Mouse (Mus musculus): ENCODE results near the gene Tenm1. TPM values are rescaled to one million over a fixed set of nuclear protein-coding genes. Genes with fewer than 3 reads are reported as not detected.
A peak's percentile ranks its signal among the peaks of the same experiment; 100 is the strongest.

Tenm1 gene
- total RNA-seq, 2 experiments from 2014 or later: 41.6 to 42.3 TPM

- Histone ChIP-seq H3K4me3 (no peak overlapping the region), H3K27ac (no peak overlapping the region)
- no peak for DNase-seq (ENCODE audit: low spot score in 2 of 2)
- no peak for TF ChIP-seq CTCF (conservative IDR thresholded peaks at IDR 0.05)
Observed at GRCm38 (mm10) chrX:43205003-43205402, 223.9 kb downstream of the Tenm1 start.

DNA sequence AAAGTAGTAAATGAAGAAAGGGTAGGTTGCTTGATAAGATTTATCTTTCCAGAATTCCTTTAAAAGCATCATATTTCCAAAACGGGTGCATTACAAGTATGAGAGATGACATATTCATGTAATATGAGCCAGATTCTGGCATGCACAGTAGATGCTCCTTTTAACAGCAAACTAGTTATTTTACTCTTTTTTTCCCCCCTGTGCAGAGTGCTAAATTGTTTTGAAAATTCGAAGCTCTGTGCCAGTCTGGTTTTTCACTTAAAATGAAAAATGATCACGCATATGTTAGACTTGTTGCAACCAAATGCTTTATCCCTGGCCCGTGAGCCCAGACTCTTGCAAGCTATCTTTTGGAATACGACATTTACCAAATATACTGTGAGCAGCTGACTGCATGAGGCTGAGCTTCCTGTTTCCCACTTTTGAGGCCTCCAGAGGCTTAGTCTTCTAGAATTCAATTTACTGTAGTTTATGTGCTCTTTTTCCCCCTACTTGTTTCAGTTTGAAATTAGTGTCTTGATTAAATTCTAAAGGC is 226.6 kb downstream of the Tenm1 start:
- no peak for TF ChIP-seq CTCF (conservative IDR thresholded peaks at IDR 0.05)
- DNase-seq (ENCODE audit: low spot score in 2 of 2): peak in 1 of 2 experiments; percentile 29
- no peak overlapping the region for H3K4me3 ChIP-seq
- H3K27ac ChIP-seq: peak overlapping the region; percentile 23; the same call in 1 of the 2 replicates

DNA sequence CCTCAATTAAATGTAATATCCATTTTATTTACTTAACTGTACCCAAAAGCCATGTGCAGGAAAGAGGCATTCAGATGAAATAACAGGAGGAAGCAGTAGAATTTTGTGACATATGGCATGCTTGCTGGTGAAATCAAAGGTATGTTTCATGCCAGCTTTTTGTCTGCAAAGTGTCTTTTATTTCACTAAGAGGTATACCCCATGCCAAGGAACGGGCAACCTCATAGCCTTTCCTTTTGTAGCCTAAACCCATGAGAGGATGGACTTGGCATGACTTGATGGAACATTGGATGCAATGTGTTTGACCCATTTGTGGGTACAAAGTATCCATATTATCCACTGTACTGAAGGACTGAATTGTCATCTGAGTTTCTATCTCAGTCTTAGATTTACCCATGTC is 246.0 kb downstream of the Tenm1 start:
- no peak for DNase-seq (ENCODE audit: low spot score in 2 of 2)
- Histone ChIP-seq H3K27ac (no peak overlapping the region), H3K4me3 (no peak overlapping the region)
- no peak for TF ChIP-seq CTCF (conservative IDR thresholded peaks at IDR 0.05)

DNA sequence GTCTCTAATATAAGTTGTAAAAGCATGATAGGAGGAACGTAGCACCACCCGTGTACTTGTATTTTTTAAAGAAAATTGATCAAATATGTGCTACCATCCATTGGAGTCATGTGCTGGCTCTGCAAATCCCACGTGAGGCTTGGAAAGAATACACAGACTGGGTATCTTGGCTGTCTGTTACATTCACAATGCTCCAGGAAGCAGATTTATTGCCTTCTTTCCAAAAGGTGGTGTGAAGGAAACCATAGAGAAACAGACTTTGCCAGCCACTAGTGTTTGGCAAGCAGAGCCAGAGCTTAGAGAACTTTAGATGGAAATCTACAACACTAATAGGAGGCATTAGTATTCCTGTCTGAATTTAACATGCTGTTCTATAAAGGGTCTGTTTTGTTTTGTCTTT is 277.4 kb downstream of the Tenm1 start:
- no peak for TF ChIP-seq CTCF (conservative IDR thresholded peaks at IDR 0.05)
- no peak overlapping the region for H3K4me3 ChIP-seq
- no peak for DNase-seq (ENCODE audit: low spot score in 2 of 2)

GRCm38 (mm10) chrX:43129696-43130095 is 299.2 kb downstream of the Tenm1 start:
- no peak for DNase-seq (ENCODE audit: low spot score in 2 of 2)
- TF ChIP-seq CTCF (conservative IDR thresholded peaks at IDR 0.05): no peak
- Histone ChIP-seq H3K4me3 (no peak overlapping the region), H3K27ac (no peak overlapping the region)

More for the DNA sequence above, 277.4 kb downstream of the Tenm1 start:
- H3K27ac ChIP-seq: no peak overlapping the region

GRCm38 (mm10) chrX:43122491-43122890 is 306.4 kb downstream of the Tenm1 start:
- Histone ChIP-seq H3K4me3 (no peak overlapping the region), H3K27ac (no peak overlapping the region)
- TF ChIP-seq CTCF (conservative IDR thresholded peaks at IDR 0.05): no peak
- no peak for DNase-seq (ENCODE audit: low spot score in 2 of 2)

DNA sequence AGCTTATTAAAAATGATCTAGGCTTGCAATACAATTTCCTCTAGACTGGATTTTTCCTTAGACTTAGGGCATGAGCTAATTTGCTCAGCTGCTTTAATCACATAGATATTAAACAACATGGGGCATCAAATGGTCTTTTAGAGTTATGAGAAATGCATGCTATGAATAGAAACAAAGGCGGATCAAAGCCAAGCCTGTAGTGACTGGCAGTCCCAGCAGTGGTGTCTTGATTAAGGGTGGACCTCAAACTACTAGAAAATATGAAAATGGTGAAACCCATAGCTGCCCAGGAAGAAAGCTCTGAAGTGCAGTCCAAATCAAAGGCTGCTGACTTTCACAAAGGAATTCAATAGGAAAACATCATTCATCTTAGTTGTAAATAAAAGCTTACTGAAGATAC is 306.9 kb downstream of the Tenm1 start:
- Histone ChIP-seq H3K27ac (no peak overlapping the region), H3K4me3 (no peak overlapping the region)
- DNase-seq (ENCODE audit: low spot score in 2 of 2): no peak
- TF ChIP-seq CTCF (conservative IDR thresholded peaks at IDR 0.05): no peak

GRCm38 (mm10) chrX:42986100-42986499 is 442.8 kb downstream of the Tenm1 start:
- no peak for TF ChIP-seq CTCF (conservative IDR thresholded peaks at IDR 0.05)
- H3K4me3 ChIP-seq: no peak overlapping the region
- DNase-seq (ENCODE audit: low spot score in 2 of 2): no peak
- no peak overlapping the region for H3K27ac ChIP-seq

GRCm38 (mm10) chrX:42973562-42973961 is 455.4 kb downstream of the Tenm1 start:
- peak; percentile 70 for TF ChIP-seq CTCF (conservative IDR thresholded peaks at IDR 0.05)
- no peak overlapping the region for H3K4me3 ChIP-seq

DNA sequence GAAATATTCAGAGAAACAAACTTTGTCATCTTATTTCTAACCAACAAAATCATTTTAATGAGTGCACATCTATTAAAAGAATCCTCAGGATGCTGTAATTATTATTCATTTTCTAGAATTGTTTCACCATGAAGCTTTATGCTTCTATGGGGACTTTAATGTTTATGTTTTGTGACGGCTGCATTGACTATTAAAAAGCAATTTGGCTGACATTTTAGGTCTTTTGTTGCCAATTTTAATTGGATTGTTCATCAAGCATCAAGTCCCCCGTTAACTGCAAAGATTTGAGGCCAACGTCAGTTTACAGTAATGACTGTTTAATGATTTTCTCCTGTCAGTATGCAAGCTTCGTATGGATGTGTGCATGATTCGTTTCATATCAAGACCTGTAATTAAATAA is 461.3 kb downstream of the Tenm1 start:
- H3K27ac ChIP-seq: no peak overlapping the region
- no peak for DNase-seq (ENCODE audit: low spot score in 2 of 2)
- H3K4me3 ChIP-seq: no peak overlapping the region
- TF ChIP-seq CTCF (conservative IDR thresholded peaks at IDR 0.05): no peak

More at GRCm38 (mm10) chrX:42973562-42973961, 455.4 kb downstream of the Tenm1 start:
- DNase-seq (ENCODE audit: low spot score in 2 of 2): peak in 1 of 2 experiments; percentile 25
- no peak overlapping the region for H3K27ac ChIP-seq

- Histone ChIP-seq H3K27ac (no peak overlapping the region), H3K4me3 (no peak overlapping the region)
- TF ChIP-seq CTCF (conservative IDR thresholded peaks at IDR 0.05): no peak
- no peak for DNase-seq (ENCODE audit: low spot score in 2 of 2)
Observed at GRCm38 (mm10) chrX:42861731-42862130, 567.2 kb downstream of the Tenm1 start.

DNA sequence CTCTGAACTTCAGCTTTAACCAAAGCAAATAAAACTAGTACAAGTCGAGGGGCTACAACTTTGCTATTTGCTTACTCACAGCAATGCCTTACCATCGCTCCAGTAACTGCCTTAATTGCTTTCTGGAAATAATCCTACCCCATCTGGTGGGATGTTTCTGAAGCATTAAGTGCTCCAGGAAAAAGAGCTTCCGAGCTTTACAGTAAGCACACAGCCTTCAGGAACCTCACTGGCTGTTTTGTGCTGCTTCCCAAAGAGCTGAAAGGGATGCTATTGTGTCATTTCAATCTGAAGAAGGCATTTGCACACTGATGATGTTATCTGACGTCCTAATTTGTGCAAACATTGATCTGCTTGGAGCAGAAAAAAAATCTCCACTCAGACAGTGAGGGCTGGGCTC is 647.4 kb downstream of the Tenm1 start:
- DNase-seq (ENCODE audit: low spot score in 2 of 2): no peak

DNA sequence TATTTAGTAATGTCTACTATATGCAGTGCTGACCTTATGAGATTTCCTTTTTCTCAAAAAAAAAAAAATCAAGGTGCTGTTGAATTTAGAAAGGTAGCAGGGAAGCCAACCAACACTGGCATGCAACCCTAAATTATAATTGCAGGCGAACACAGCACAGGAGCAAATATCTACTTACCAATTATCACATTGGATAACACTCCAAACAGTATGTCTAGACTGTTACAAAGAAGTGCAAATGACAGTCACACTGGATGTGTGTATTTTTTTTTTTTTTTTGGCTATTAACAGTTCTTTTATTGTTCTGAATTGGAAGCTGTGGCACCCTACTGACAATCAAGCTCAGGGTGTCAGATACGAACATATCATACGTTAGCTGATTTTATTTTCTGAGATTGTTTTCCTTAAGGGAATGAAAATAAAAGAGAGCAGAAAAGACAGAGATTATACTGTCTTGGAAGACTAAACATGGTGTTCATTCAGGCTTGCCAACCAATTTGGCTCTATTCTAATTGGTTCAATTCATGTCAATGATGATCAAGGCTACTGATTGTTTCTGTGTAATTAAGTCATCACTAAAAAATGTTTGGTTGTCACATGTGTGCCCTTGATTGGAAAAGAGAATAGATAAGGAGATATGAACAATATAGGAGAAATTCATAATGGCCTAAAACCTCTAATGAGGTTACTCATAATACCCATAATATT is 710.7 kb downstream of the Tenm1 start:
- DNase-seq (ENCODE audit: low spot score in 2 of 2): no peak
- Histone ChIP-seq H3K4me3 (no peak overlapping the region), H3K27ac (no peak overlapping the region)
- TF ChIP-seq CTCF (conservative IDR thresholded peaks at IDR 0.05): no peak

More for the DNA sequence above, 647.4 kb downstream of the Tenm1 start:
- Histone ChIP-seq H3K4me3 (no peak overlapping the region), H3K27ac (no peak overlapping the region)
- TF ChIP-seq CTCF (conservative IDR thresholded peaks at IDR 0.05): no peak

DNA sequence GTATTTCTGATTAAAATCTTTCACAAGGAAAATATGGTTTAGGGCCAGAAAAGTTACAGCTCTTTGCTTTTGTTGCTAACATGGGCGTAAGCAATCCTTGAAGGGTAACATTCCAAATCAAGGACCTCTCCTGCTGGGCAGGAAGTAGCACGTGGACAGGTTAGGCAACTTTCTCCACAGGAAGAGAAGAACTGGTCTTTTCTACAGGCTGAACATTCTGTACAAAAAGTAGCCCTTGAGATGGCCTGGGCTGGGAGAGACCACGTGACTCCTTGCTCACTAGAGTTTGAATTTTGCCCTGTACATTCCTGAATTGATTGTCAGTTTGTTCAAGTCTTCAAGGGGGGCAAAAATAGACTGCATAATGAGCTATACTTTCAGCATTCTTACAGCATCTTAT is 728.6 kb downstream of the Tenm1 start:
- TF ChIP-seq CTCF (conservative IDR thresholded peaks at IDR 0.05): no peak
- Histone ChIP-seq H3K4me3 (no peak overlapping the region), H3K27ac (no peak overlapping the region)
- DNase-seq (ENCODE audit: low spot score in 2 of 2): no peak
